Mouse (Mus musculus): Measurements from ENCODE around the gene Rif1. TPM values are rescaled to one million over a fixed set of nuclear protein-coding genes. Genes with fewer than 3 reads are reported as not detected.
"Not testable (repeated sequence)": the region's sequence is repeated elsewhere in the genome, so short reads cannot be mapped to it uniquely, and the experiment has no call there.

Gene Rif1
- polyA plus RNA-seq, 1 experiment from 2014 or later: 6.8 TPM

GRCm38 (mm10) chr2:52084571-52084970 lies 11.9 kb downstream of the Rif1 start:
- no peak for ATAC-seq (ENCODE audit: low read depth)
- Histone ChIP-seq H3K4me3 (ENCODE audit: low read depth, low read length) (no peak overlapping the region), H3K4me1 (ENCODE audit: control insufficient read depth, low read depth, low read length) (no peaks in the 10 kb centered on the region), H3K27me3 (ENCODE audit: control insufficient read depth, insufficient read depth, low read depth, low read length) (no peaks in the 10 kb centered on the region), H3K36me3 (ENCODE audit: control insufficient read depth, insufficient read depth) (peaks cover 24% of the 10 kb centered on the region), H3K9me3 (replicated peaks; ENCODE audit: control insufficient read depth, low read length) (no peaks in the 10 kb centered on the region), H3K4me2 (ENCODE audit: low read depth, low read length) (no peak overlapping the region), H3K27ac (ENCODE audit: low read length) (no peak overlapping the region), H3K9ac (ENCODE audit: low read depth, low read length) (no peak overlapping the region)
- WGBS (ENCODE audit: insufficient replicate concordance): 82% methylated on average over 2 of the region's 2 CpGs

DNA sequence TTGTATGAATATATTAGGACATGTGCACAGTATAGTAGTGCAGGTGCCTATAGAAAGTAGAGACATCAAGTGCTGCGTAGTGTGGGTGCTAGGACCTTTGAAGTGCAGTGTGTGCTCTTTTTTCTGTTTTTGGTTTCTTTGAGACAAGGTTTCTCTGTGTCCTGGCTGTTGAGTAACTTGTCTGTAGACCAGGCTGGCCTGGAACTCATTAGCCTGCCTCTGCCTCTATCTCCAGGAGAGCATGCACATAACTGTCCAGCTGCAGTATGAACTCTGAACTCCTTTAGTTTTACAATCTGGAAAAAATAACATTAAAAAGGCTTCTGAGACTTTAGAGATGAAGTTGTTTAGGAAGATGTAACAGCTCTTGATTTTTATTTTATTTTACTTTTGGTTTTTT lies 41.5 kb downstream of the Rif1 start:
- WGBS (ENCODE audit: insufficient replicate concordance): 81% methylated on average over 1 of the region's 1 CpGs
- Histone ChIP-seq H3K4me2 (ENCODE audit: low read depth, low read length) (no peak overlapping the region), H3K4me1 (ENCODE audit: control insufficient read depth, low read depth, low read length) (no peaks in the 10 kb centered on the region), H3K36me3 (ENCODE audit: control insufficient read depth, insufficient read depth) (peaks cover 54% of the 10 kb centered on the region), H3K27me3 (ENCODE audit: control insufficient read depth, insufficient read depth, low read depth, low read length) (no peaks in the 10 kb centered on the region), H3K4me3 (ENCODE audit: low read depth, low read length) (no peak overlapping the region), H3K27ac (ENCODE audit: low read length) (no peak overlapping the region), H3K9me3 (replicated peaks; ENCODE audit: control insufficient read depth, low read length) (no peaks in the 10 kb centered on the region), H3K9ac (ENCODE audit: low read depth, low read length) (no peak overlapping the region)
- no peak for ATAC-seq (ENCODE audit: low read depth)

DNA sequence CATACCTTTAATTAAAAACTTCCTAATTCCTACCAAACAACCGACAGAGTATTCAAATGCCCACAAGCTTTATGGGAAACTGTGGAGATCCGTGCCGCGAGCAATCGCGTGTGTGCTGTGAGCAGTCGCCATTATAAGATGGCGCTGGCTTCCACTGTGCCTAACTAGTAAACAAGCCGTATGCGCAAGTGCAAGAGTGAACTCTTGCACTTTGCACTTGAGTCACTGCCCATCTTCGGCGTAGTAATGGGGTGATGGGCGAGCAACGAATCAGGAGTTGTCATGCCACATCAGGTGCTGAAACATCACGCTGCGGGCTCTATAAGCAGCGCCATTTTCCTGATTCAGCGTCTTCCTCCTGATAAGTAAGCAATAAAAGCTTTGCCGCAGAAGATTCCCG lies 58.7 kb downstream of the Rif1 start:
- not testable (repeated sequence) for H3K27me3 ChIP-seq (ENCODE audit: control insufficient read depth, insufficient read depth, low read depth, low read length); ATAC-seq (ENCODE audit: low read depth); H3K36me3 ChIP-seq (ENCODE audit: control insufficient read depth, insufficient read depth); H3K9me3 ChIP-seq (replicated peaks; ENCODE audit: control insufficient read depth, low read length); H3K4me3 ChIP-seq (ENCODE audit: low read depth, low read length); H3K4me2 ChIP-seq (ENCODE audit: low read depth, low read length); H3K27ac ChIP-seq (ENCODE audit: low read length); H3K9ac ChIP-seq (ENCODE audit: low read depth, low read length); H3K4me1 ChIP-seq (ENCODE audit: control insufficient read depth, low read depth, low read length)
- 96% methylated on average over 20 of the region's 20 CpGs for WGBS (ENCODE audit: insufficient replicate concordance)

GRCm38 (mm10) chr2:52133351-52133750 lies 60.7 kb downstream of the Rif1 start:
- no peaks in the 10 kb centered on the region for H3K27me3 ChIP-seq (ENCODE audit: control insufficient read depth, insufficient read depth, low read depth, low read length)
- no peak for ATAC-seq (ENCODE audit: low read depth)
- H3K27ac ChIP-seq (ENCODE audit: low read length): no peak overlapping the region
- no peaks in the 10 kb centered on the region for H3K9me3 ChIP-seq (replicated peaks; ENCODE audit: control insufficient read depth, low read length)
- H3K9ac ChIP-seq (ENCODE audit: low read depth, low read length): no peak overlapping the region
- no peaks in the 10 kb centered on the region for H3K4me1 ChIP-seq (ENCODE audit: control insufficient read depth, low read depth, low read length)
- H3K4me2 ChIP-seq (ENCODE audit: low read depth, low read length): no peak overlapping the region
- H3K36me3 ChIP-seq (ENCODE audit: control insufficient read depth, insufficient read depth): peaks cover 3% of the 10 kb centered on the region; the same call in 1 of the 2 replicates
- no peak overlapping the region for H3K4me3 ChIP-seq (ENCODE audit: low read depth, low read length)
- 83% methylated on average over 2 of the region's 2 CpGs for WGBS (ENCODE audit: insufficient replicate concordance)

DNA sequence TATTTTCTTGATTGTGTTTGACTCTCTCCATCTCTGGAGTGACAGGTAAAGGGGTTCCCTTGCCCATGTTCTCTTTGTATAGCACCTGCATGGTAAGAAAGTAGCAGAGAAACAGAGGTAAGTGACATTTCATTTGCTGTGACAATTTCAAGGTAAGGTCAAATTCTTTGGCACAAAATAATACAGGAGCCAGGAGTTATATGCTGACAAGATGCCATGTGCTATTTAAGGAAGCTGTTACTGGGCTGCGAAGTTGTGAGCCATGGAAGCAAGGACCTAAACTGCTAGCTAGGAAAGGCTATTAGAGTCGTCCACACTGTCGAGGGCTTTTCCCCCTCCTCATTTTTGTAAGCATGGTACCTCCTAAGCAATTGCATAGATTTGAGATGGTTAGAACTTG lies 80.4 kb downstream of the Rif1 start:
- WGBS (ENCODE audit: insufficient replicate concordance): 55% methylated on average over 3 of the region's 3 CpGs
- Histone ChIP-seq H3K36me3 (ENCODE audit: control insufficient read depth, insufficient read depth) (no peaks in the 10 kb centered on the region), H3K4me3 (ENCODE audit: low read depth, low read length) (no peak overlapping the region), H3K27me3 (ENCODE audit: control insufficient read depth, insufficient read depth, low read depth, low read length) (no peaks in the 10 kb centered on the region), H3K4me1 (ENCODE audit: control insufficient read depth, low read depth, low read length) (no peaks in the 10 kb centered on the region), H3K27ac (ENCODE audit: low read length) (no peak overlapping the region), H3K9ac (ENCODE audit: low read depth, low read length) (no peak overlapping the region), H3K4me2 (ENCODE audit: low read depth, low read length) (no peak overlapping the region), H3K9me3 (replicated peaks; ENCODE audit: control insufficient read depth, low read length) (no peaks in the 10 kb centered on the region)
- no peak for ATAC-seq (ENCODE audit: low read depth)

- 54% methylated on average over 7 of the region's 7 CpGs for WGBS (ENCODE audit: insufficient replicate concordance)
- no peaks in the 10 kb centered on the region for H3K4me1 ChIP-seq (ENCODE audit: control insufficient read depth, low read depth, low read length)
- no peaks in the 10 kb centered on the region for H3K9me3 ChIP-seq (replicated peaks; ENCODE audit: control insufficient read depth, low read length)
- no peak overlapping the region for H3K9ac ChIP-seq (ENCODE audit: low read depth, low read length)
- H3K27me3 ChIP-seq (ENCODE audit: control insufficient read depth, insufficient read depth, low read depth, low read length): no peaks in the 10 kb centered on the region
- no peak overlapping the region for H3K4me2 ChIP-seq (ENCODE audit: low read depth, low read length)
- no peak overlapping the region for H3K4me3 ChIP-seq (ENCODE audit: low read depth, low read length)
- ATAC-seq (ENCODE audit: low read depth): no peak
- H3K36me3 ChIP-seq (ENCODE audit: control insufficient read depth, insufficient read depth): no peaks in the 10 kb centered on the region
- H3K27ac ChIP-seq (ENCODE audit: low read length): no peak overlapping the region
These were observed 96.8 kb downstream of the Rif1 start for GRCm38 (mm10) chr2:52169243-52170005.

Other genes starting within 250 kb of the Rif1 start
- gene Rbm43, start 137.7 kb upstream of the Rif1 start, polyA plus RNA-seq (2015; fragmentation: Nextera tagmentation; extraction: Ambion mirVana): 17.8 and 20.8 TPM in 2 replicates
- gene Nmi, start 99.3 kb upstream of the Rif1 start, polyA plus RNA-seq (2015; fragmentation: Nextera tagmentation; extraction: Ambion mirVana): 9.4 and 10.3 TPM in 2 replicates
- gene Tnfaip6, start 34.8 kb upstream of the Rif1 start, polyA plus RNA-seq (2015; fragmentation: Nextera tagmentation; extraction: Ambion mirVana): 0.08 and 0.20 TPM in 2 replicates